Mouse (Mus musculus): ENCODE data around the gene Mxi1.

DNA sequence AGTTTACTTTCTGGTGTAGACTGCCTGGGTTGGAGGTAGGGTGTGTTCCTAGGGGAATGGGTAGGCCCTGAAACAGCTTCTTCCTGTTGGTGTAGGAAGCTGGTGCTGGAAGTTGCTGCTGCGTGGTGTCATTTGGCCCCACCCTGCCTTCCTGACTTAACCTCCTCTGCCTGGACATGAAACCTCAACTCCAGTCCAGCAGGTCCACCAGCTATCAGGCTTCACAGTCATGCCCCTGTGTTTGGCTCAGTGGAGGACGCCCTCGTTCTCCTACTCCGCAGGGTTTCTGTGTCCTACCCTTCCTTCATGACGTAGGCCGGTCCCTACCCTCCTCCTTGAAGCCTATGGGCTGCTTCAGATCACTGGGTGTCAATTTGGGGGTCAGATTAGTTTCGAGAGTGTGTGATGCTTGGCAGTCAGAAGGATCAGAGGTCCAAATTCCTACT is 4.9 kb downstream of the Mxi1 start:
- TF ChIP-seq CHD2 (IDR thresholded peaks at IDR 0.05; ENCODE audit: low read depth, low read length) (no peak), MAFK (IDR thresholded peaks at IDR 0.05; ENCODE audit: insufficient read depth, low read depth, low read length) (no peak)

Data from ES-E14 (cell line).